Mouse (Mus musculus) lung, postnatal 0 days (tissue): ENCODE results near the gene Glyr1.

Source experiments
- CTCF ChIP-seq: IDR thresholded peaks from 2 replicates; pipeline ENCODE4 v1.5.1; 2016; ENCODE audit warnings: antibody characterized with exemption, mild to moderate bottlenecking
- EP300 ChIP-seq: IDR thresholded peaks from 2 replicates; pipeline ENCODE4 v1.6.1; 2016; ENCODE audit warnings: antibody characterized with exemption, mild to moderate bottlenecking, control low read depth

DNA sequence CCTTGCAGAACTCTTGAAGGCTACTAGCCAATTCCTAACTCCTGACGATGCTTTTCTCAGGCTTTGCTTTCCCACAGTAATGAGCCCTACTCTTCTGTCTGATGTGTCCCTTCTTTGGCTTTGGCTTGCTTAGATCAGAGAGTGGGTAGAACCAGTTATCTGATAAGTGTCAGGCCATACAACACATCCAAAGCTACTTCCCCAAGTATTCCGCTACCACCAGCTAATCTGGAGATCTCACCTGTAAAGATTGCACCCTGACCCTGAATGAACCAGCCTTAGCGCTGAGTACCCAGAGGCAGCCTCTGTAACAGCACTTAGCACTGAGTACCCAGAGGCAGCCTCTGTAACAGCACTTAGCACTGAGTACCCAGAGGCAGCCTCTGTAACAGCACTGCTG is 4.3 kb downstream of the Glyr1 start:
- TF ChIP-seq CTCF: no peak
- TF ChIP-seq EP300: no peak
